Mouse (Mus musculus) erythroblast, adult 5-6 weeks (primary cell): ENCODE results near the gene Gtf2ird2. TPM values are rescaled to one million over a fixed set of nuclear protein-coding genes. Genes with fewer than 3 reads are reported as not detected.

Experiments used
- ATAC-seq: replicated peaks from 2 replicates; pipeline ENCODE4 v1.8.0; 2016; ENCODE audit warnings: moderate number of reproducible peaks, mild to moderate bottlenecking, moderate TSS enrichment, inconsistent platforms; ENCODE audit not compliant: poor library complexity, low FRiP score, severe bottlenecking
- total RNA-seq, 2 experiments: library from RNA; stranded (forward) in 1 of 2; stranded (reverse) in 1 of 2; fragments of 150-400 nt in 1 of 2; fragments of 200-764, 138-1000 nt in 1 of 2; gene quantifications; 2 replicates each; pipeline versions ENCODE4 v1.2.3 to v1.2.4; 2015 to 2017; ENCODE audit warnings: low replicate concordance in 2 of 2

Gene Gtf2ird2
- total RNA-seq, 2 experiments from 2014 or later, result 1.2 to 2.5 TPM

GRCm38 (mm10) chr5:134257349-134258031 lies 73.7 kb downstream of the Gtf2ird2 start:
- ATAC-seq, result no peak

GRCm38 (mm10) chr5:134258395-134258794 lies 74.6 kb downstream of the Gtf2ird2 start:
- no peak for ATAC-seq

- no peak for ATAC-seq
Observed at GRCm38 (mm10) chr5:134258934-134259333, 75.1 kb downstream of the Gtf2ird2 start.

- no peak for ATAC-seq
Observed at GRCm38 (mm10) chr5:134260001-134260636, 76.3 kb downstream of the Gtf2ird2 start.

- ATAC-seq, result no peak
Observed at GRCm38 (mm10) chr5:134265890-134266289, 82.1 kb downstream of the Gtf2ird2 start.

GRCm38 (mm10) chr5:134266404-134266803 lies 82.6 kb downstream of the Gtf2ird2 start:
- ATAC-seq, result no peak

GRCm38 (mm10) chr5:134268751-134269150 lies 84.9 kb downstream of the Gtf2ird2 start:
- no peak for ATAC-seq

GRCm38 (mm10) chr5:134269751-134270150 lies 85.9 kb downstream of the Gtf2ird2 start:
- no peak for ATAC-seq

GRCm38 (mm10) chr5:134270566-134270965 lies 86.7 kb downstream of the Gtf2ird2 start:
- ATAC-seq, result no peak

- ATAC-seq, result no peak
Observed at GRCm38 (mm10) chr5:134271421-134271820, 87.6 kb downstream of the Gtf2ird2 start.

GRCm38 (mm10) chr5:134272761-134273160 lies 88.9 kb downstream of the Gtf2ird2 start:
- no peak for ATAC-seq

- no peak for ATAC-seq
Observed at GRCm38 (mm10) chr5:134273761-134274160, 89.9 kb downstream of the Gtf2ird2 start.

Other genes with a start within 250 kb of the Gtf2ird2 start
- 1.3 TPM in 1 of 2 replicates, not detected in the other for gene Castor2, start 84.3 kb upstream of the Gtf2ird2 start, total RNA-seq (2015; ENCODE audit: low replicate concordance)
- 0.09 and 0.28 TPM in 2 replicates for gene Castor2, start 84.3 kb upstream of the Gtf2ird2 start, total RNA-seq (2017; ENCODE audit: low replicate concordance)
- 0.96 TPM in 1 of 2 replicates, not detected in the other for gene Rcc1l, start 7.2 kb upstream of the Gtf2ird2 start, total RNA-seq (2015; ENCODE audit: low replicate concordance)
- gene Rcc1l, start 7.2 kb upstream of the Gtf2ird2 start, total RNA-seq (2017; ENCODE audit: low replicate concordance), result 0.84 and 1.3 TPM in 2 replicates
- gene Ncf1, start 45.6 kb downstream of the Gtf2ird2 start, total RNA-seq (2015; ENCODE audit: low replicate concordance), result 101 and 103 TPM in 2 replicates
- 91.7 and 92.6 TPM in 2 replicates for gene Ncf1, start 45.6 kb downstream of the Gtf2ird2 start, total RNA-seq (2017; ENCODE audit: low replicate concordance)
- gene Gtf2i, start 130.7 kb downstream of the Gtf2ird2 start, total RNA-seq (2015; ENCODE audit: low replicate concordance), result 9.0 and 28.4 TPM in 2 replicates
- gene Gtf2i, start 130.7 kb downstream of the Gtf2ird2 start, total RNA-seq (2017; ENCODE audit: low replicate concordance), result 10.7 and 11.2 TPM in 2 replicates